Mouse (Mus musculus) heart, embryonic 14.5 days (tissue): ENCODE results near the gene Plekhh2. TPM values are rescaled to one million over a fixed set of nuclear protein-coding genes. Genes with fewer than 3 reads are reported as not detected.

Experiments used
- ATAC-seq: fragments of 200-750 bp; cut with Nextera tagmentation; 2 replicates; pipeline ENCODE4 v1.8.0; 2017; ENCODE audit warnings: low read depth, moderate TSS enrichment; ENCODE audit not compliant: insufficient number of reproducible peaks, insufficient read depth, low FRiP score
- H3K27ac ChIP-seq, 2 experiments: fragments of 200-500 bp in 1 of 2; fragments of 300-500 bp in 1 of 2; sonication (generic) in 1 of 2; replicated peaks in 1 of 2; 2 replicates each; pipeline ENCODE4 v1.5.1; 2012 to 2014; ENCODE audit warnings: low read depth in 2 of 2, low read length in 2 of 2, control low read depth in 1 of 2, mild to moderate bottlenecking in 1 of 2, mixed read lengths in 1 of 2; ENCODE audit not compliant: control insufficient read depth in 1 of 2, insufficient read depth in 1 of 2
- H3K27me3 ChIP-seq: fragments of 300-500 bp; sonication (generic); 2 replicates; pipeline ENCODE4 v1.6.1; 2014; ENCODE audit warnings: mild to moderate bottlenecking, low read length, control low read depth; ENCODE audit not compliant: control insufficient read depth, insufficient read depth
- H3K36me3 ChIP-seq: fragments of 300-500 bp; sonication (generic); 2 replicates; pipeline ENCODE4 v1.6.1; 2014; ENCODE audit warnings: mild to moderate bottlenecking, control low read depth, low read length, mixed read lengths; ENCODE audit not compliant: control insufficient read depth, insufficient read depth
- H3K4me1 ChIP-seq, 2 experiments: fragments of 200-500 bp in 1 of 2; fragments of 300-500 bp in 1 of 2; sonication (generic) in 1 of 2; 2 replicates each; pipeline ENCODE4 v1.6.1; 2012 to 2014; ENCODE audit warnings: low read length in 2 of 2, control low read depth in 1 of 2, mixed read lengths in 1 of 2; ENCODE audit not compliant: control insufficient read depth in 2 of 2, insufficient read depth in 2 of 2
- H3K4me2 ChIP-seq: fragments of 300-500 bp; sonication (generic); 2 replicates; pipeline ENCODE4 v1.6.1; 2014; ENCODE audit warnings: mild to moderate bottlenecking, low read length
- H3K4me3 ChIP-seq, 2 experiments: fragments of 200-500 bp in 1 of 2; fragments of 300-500 bp in 1 of 2; sonication (generic) in 1 of 2; 2 replicates each; pipeline ENCODE4 v1.5.1; 2012 to 2014; ENCODE audit warnings: low read length in 2 of 2, mild to moderate bottlenecking in 2 of 2, control low read depth in 1 of 2, low read depth in 1 of 2, moderate library complexity in 1 of 2; ENCODE audit not compliant: control insufficient read depth in 1 of 2, insufficient read depth in 1 of 2
- H3K9ac ChIP-seq: fragments of 300-500 bp; sonication (generic); 2 replicates; pipeline ENCODE4 v1.6.1; 2014; ENCODE audit warnings: mild to moderate bottlenecking, low read length
- H3K9me3 ChIP-seq: fragments of 300-500 bp; sonication (generic); 2 replicates; pipeline ENCODE4 v1.6.1; 2016; ENCODE audit warnings: low read length, control low read depth; ENCODE audit not compliant: control insufficient read depth
- WGBS: fragments of 180-500 bp; shearing (Covaris S2); extraction: QIAGEN DNeasy Blood & Tissue Kit; methylation state at CpG from one replicate; pipeline ENCODE4 v1.1.7; 2014; 5-methylcytosine and 5-hydroxymethylcytosine counted together
- polyA plus RNA-seq: library from polyadenylated mRNA; unstranded; fragments of >200 nt; fragmentation: Nextera tagmentation; extraction: Ambion mirVana; gene quantifications from 2 replicates; pipeline ENCODE4 v1.2.1, GENCODE M21; 2014

Plekhh2 gene
- polyA plus RNA-seq, 1 experiment from 2014 or later: 2.7 TPM

GRCm38 (mm10) chr17:84534632-84535031 lies 22.9 kb downstream of the Plekhh2 start:
- no peaks in the 10 kb centered on the region for H3K9me3 ChIP-seq
- H3K36me3 ChIP-seq: no peaks in the 10 kb centered on the region
- peaks cover 4 to 10% of the 10 kb centered on the region in 2 experiments; a peak in 3 of 4 replicates for H3K4me1 ChIP-seq
- no peak overlapping the region for H3K9ac ChIP-seq
- no peaks in the 10 kb centered on the region for H3K27me3 ChIP-seq
- no peak for ATAC-seq
- WGBS: 76% methylated on average over 2 of the region's 2 CpGs
- H3K4me2 ChIP-seq: no peak overlapping the region
- H3K4me3 ChIP-seq: no peak overlapping the region
- H3K27ac ChIP-seq: no peak overlapping the region

- no peak for ATAC-seq
- Histone ChIP-seq H3K9ac (no peak overlapping the region), H3K9me3 (no peaks in the 10 kb centered on the region), H3K4me2 (no peak overlapping the region), H3K27ac (no peak overlapping the region), H3K4me3 (no peak overlapping the region), H3K4me1 (peaks cover 3 to 6% of the 10 kb centered on the region in 2 experiments; a peak in 3 of 4 replicates), H3K27me3 (no peaks in the 10 kb centered on the region), H3K36me3 (no peaks in the 10 kb centered on the region)
- WGBS: 76% methylated on average over 4 of the region's 4 CpGs
Measured at GRCm38 (mm10) chr17:84535226-84535625, 23.5 kb downstream of the Plekhh2 start.

GRCm38 (mm10) chr17:84537301-84537700 lies 25.6 kb downstream of the Plekhh2 start:
- no peaks in the 10 kb centered on the region for H3K9me3 ChIP-seq
- H3K36me3 ChIP-seq: no peaks in the 10 kb centered on the region
- no peak overlapping the region for H3K27ac ChIP-seq
- 90% methylated on average over 6 of the region's 6 CpGs for WGBS
- no peak overlapping the region for H3K4me2 ChIP-seq
- no peaks in the 10 kb centered on the region for H3K27me3 ChIP-seq
- no peak overlapping the region for H3K4me3 ChIP-seq
- no peaks in the 10 kb centered on the region for H3K4me1 ChIP-seq
- H3K9ac ChIP-seq: no peak overlapping the region
- ATAC-seq: no peak

- Histone ChIP-seq H3K4me1 (no peaks in the 10 kb centered on the region), H3K9me3 (no peaks in the 10 kb centered on the region), H3K4me2 (no peak overlapping the region), H3K27me3 (no peaks in the 10 kb centered on the region), H3K36me3 (peaks cover 3% of the 10 kb centered on the region; the same call in 1 of the 2 replicates), H3K4me3 (no peak overlapping the region), H3K27ac (no peak overlapping the region), H3K9ac (no peak overlapping the region)
- WGBS: 86% methylated on average over 3 of the region's 3 CpGs
- ATAC-seq: no peak
Measured at GRCm38 (mm10) chr17:84537966-84538365, 26.3 kb downstream of the Plekhh2 start.

- no peaks in the 10 kb centered on the region for H3K9me3 ChIP-seq
- peaks cover 4% of the 10 kb centered on the region; the same call in 1 of the 2 replicates for H3K36me3 ChIP-seq
- no peak overlapping the region for H3K27ac ChIP-seq
- 83% methylated on average over 8 of the region's 8 CpGs for WGBS
- H3K4me3 ChIP-seq: no peak overlapping the region
- no peaks in the 10 kb centered on the region for H3K27me3 ChIP-seq
- ATAC-seq: no peak
- no peak overlapping the region for H3K9ac ChIP-seq
- no peaks in the 10 kb centered on the region for H3K4me1 ChIP-seq
- no peak overlapping the region for H3K4me2 ChIP-seq
Measured at GRCm38 (mm10) chr17:84540603-84541002, 28.9 kb downstream of the Plekhh2 start.

GRCm38 (mm10) chr17:84550902-84551877 lies 39.5 kb downstream of the Plekhh2 start:
- Histone ChIP-seq H3K27ac (no peak overlapping the region), H3K9ac (no peak overlapping the region), H3K9me3 (no peaks in the 10 kb centered on the region), H3K4me1 (no peaks in the 10 kb centered on the region), H3K27me3 (no peaks in the 10 kb centered on the region), H3K36me3 (no peaks in the 10 kb centered on the region), H3K4me2 (no peak overlapping the region), H3K4me3 (no peak overlapping the region)
- WGBS: 65% methylated on average over 5 of the region's 5 CpGs
- no peak for ATAC-seq

- Histone ChIP-seq H3K4me1 (no peaks in the 10 kb centered on the region), H3K27me3 (no peaks in the 10 kb centered on the region), H3K9me3 (no peaks in the 10 kb centered on the region), H3K4me3 (no peak overlapping the region), H3K4me2 (no peak overlapping the region), H3K27ac (no peak overlapping the region), H3K36me3 (no peaks in the 10 kb centered on the region), H3K9ac (no peak overlapping the region)
- 66% methylated on average over 5 of the region's 5 CpGs for WGBS
- no peak for ATAC-seq
Measured at GRCm38 (mm10) chr17:84552230-84552629, 40.5 kb downstream of the Plekhh2 start.
